Mouse (Mus musculus) kidney, adult 2 months (tissue): ENCODE measurements around the gene D8Ertd738e. TPM values are rescaled to one million over a fixed set of nuclear protein-coding genes. Genes with fewer than 3 reads are reported as not detected.

Source experiments
- DNase-seq: peaks from one replicate; pipeline ENCODE4 v3.0.0; 2021
- H3K27ac ChIP-seq: fragments of 200-500 bp; 2 replicates; pipeline ENCODE4 v1.5.1; 2012; ENCODE audit warnings: low read depth, low read length, control low read depth, inconsistent platforms; ENCODE audit not compliant: insufficient read depth
- H3K27me3 ChIP-seq: fragments of 200-500 bp; replicated peaks from 2 replicates; pipeline ENCODE4 v1.6.1; 2012; ENCODE audit warnings: mild to moderate bottlenecking, moderate library complexity, low read length, inconsistent platforms; ENCODE audit not compliant: control insufficient read depth, insufficient read depth
- H3K36me3 ChIP-seq: fragments of 200-500 bp; 2 replicates; pipeline ENCODE4 v1.6.1; 2012; ENCODE audit warnings: mild to moderate bottlenecking, moderate library complexity, low read length, inconsistent platforms; ENCODE audit not compliant: control insufficient read depth, insufficient read depth
- H3K4me1 ChIP-seq: fragments of 200-500 bp; 2 replicates; pipeline ENCODE4 v1.6.1; 2011; ENCODE audit warnings: low read length; ENCODE audit not compliant: control insufficient read depth, insufficient read depth
- H3K4me3 ChIP-seq: fragments of 200-500 bp; 2 replicates; pipeline ENCODE4 v1.5.1; 2011; ENCODE audit warnings: mild to moderate bottlenecking, low read depth, low read length, control low read depth; ENCODE audit not compliant: insufficient read depth
- CTCF ChIP-seq: fragments of 200-500 bp; conservative IDR thresholded peaks from 2 replicates; pipeline ENCODE4 v1.5.1; 2011; ENCODE audit warnings: low read depth, mild to moderate bottlenecking, control low read depth, low read length, moderate library complexity, mixed read lengths; ENCODE audit not compliant: insufficient read depth, insufficient read length
- POLR2A ChIP-seq: fragments of 200-500 bp; IDR thresholded peaks from one replicate; pipeline ENCODE4 v1.6.1; 2011; ENCODE audit warnings: low read depth, low read length, control low read depth
- WGBS: fragments of 180-500 bp; shearing (Covaris S2); methylation state at CpG from one replicate; pipeline ENCODE4 v1.1.7; 2018; 5-methylcytosine and 5-hydroxymethylcytosine counted together
- polyA plus RNA-seq: library from polyadenylated mRNA; depleted of rRNA; stranded (reverse); fragments of >200 nt; gene quantifications from 2 replicates; pipeline ENCODE4 v1.2.3, GENCODE M21; 2012

D8Ertd738e gene
- polyA plus RNA-seq, 1 experiment = 246 TPM

DNA sequence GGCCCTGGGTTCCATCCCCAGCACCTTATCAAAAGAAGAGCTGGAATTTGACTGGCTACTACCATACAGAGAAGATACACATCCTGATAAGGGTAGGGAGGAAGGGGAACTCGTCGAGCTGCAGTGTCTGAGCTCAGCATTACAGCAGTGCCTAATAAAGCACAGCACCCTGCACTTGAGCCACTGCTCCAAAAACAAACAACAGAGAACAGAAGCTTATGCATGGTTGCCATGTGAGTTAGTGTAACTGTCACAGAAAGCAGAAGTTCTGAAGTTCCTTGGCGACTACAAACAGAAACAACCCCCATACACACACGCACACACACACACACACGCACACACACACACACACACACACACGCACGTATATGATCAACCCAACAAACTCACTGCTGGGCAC lies 29.4 kb downstream of the D8Ertd738e start:
- TF ChIP-seq CTCF (no peak), POLR2A (no peak)
- 83% methylated on average over 7 of the region's 7 CpGs for WGBS
- H3K36me3 ChIP-seq = peaks cover 1% of the 10 kb centered on the region; the same call in 1 of the 2 replicates
- no peaks in the 10 kb centered on the region for H3K27me3 ChIP-seq
- no peak overlapping the region for H3K27ac ChIP-seq
- no peak overlapping the region for H3K4me3 ChIP-seq
- DNase-seq = no peak
- no peaks in the 10 kb centered on the region for H3K4me1 ChIP-seq

DNA sequence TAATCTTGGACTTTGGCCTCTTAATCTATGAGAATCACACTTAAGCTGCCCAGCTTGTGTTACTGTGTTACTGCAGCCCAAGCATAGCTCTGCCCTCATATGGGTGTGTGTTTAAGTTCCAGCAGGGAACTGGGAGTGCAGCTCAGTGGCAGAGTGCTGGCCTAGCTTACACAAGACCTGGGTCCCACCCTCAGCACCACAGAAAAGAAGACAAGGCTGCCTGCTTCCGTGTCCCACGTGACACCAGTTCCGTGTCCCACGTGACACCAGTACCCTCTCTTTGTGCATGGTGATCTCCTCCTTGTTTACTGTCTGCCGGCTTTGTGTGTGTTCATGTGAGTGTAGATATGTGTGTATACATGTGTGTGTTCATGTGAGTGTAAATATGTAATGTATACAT lies 31.4 kb downstream of the D8Ertd738e start:
- no peak for DNase-seq
- no peaks in the 10 kb centered on the region for H3K4me1 ChIP-seq
- H3K27me3 ChIP-seq = no peaks in the 10 kb centered on the region
- H3K27ac ChIP-seq = no peak overlapping the region
- WGBS = 89% methylated on average over 5 of the region's 5 CpGs
- no peak overlapping the region for H3K4me3 ChIP-seq
- peaks cover 1% of the 10 kb centered on the region; the same call in 1 of the 2 replicates for H3K36me3 ChIP-seq
- TF ChIP-seq CTCF (no peak), POLR2A (no peak)

- H3K4me3 ChIP-seq = no peak overlapping the region
- no peak overlapping the region for H3K27ac ChIP-seq
- no peaks in the 10 kb centered on the region for H3K4me1 ChIP-seq
- H3K27me3 ChIP-seq = no peaks in the 10 kb centered on the region
- DNase-seq = no peak
- TF ChIP-seq POLR2A (no peak), CTCF (no peak)
- WGBS = 96% methylated on average over 11 of the region's 11 CpGs
- peaks cover 1% of the 10 kb centered on the region; the same call in 1 of the 2 replicates for H3K36me3 ChIP-seq
Observed at GRCm38 (mm10) chr8:84217206-84217605, 32.3 kb downstream of the D8Ertd738e start.

- TF ChIP-seq POLR2A = no peak
- no peak for TF ChIP-seq CTCF
- Histone ChIP-seq H3K36me3 (peaks cover 1% of the 10 kb centered on the region; the same call in 1 of the 2 replicates), H3K4me3 (no peak overlapping the region), H3K27me3 (no peaks in the 10 kb centered on the region), H3K27ac (no peak overlapping the region), H3K4me1 (peaks cover 7% of the 10 kb centered on the region)
- DNase-seq = no peak
- WGBS = 93% methylated on average over 4 of the region's 4 CpGs
Observed at GRCm38 (mm10) chr8:84213277-84213676, 36.2 kb downstream of the D8Ertd738e start.

- Histone ChIP-seq H3K4me1 (peaks cover 16% of the 10 kb centered on the region), H3K27ac (no peak overlapping the region), H3K4me3 (no peak overlapping the region), H3K36me3 (peaks cover 1% of the 10 kb centered on the region; the same call in 1 of the 2 replicates), H3K27me3 (no peaks in the 10 kb centered on the region)
- no peak for DNase-seq
- WGBS = 86% methylated on average over 31 of the region's 31 CpGs
- TF ChIP-seq CTCF = no peak
- TF ChIP-seq POLR2A = no peak
Observed at GRCm38 (mm10) chr8:84211881-84212563, 37.5 kb downstream of the D8Ertd738e start.

- Histone ChIP-seq H3K27me3 (no peaks in the 10 kb centered on the region), H3K36me3 (no peaks in the 10 kb centered on the region), H3K4me1 (peaks cover 16% of the 10 kb centered on the region), H3K4me3 (no peak overlapping the region), H3K27ac (no peak overlapping the region)
- WGBS = 80% methylated on average over 3 of the region's 3 CpGs
- TF ChIP-seq CTCF = no peak
- no peak for TF ChIP-seq POLR2A
- no peak for DNase-seq
Observed at GRCm38 (mm10) chr8:84211202-84211601, 38.3 kb downstream of the D8Ertd738e start.

GRCm38 (mm10) chr8:84210167-84210791 lies 39.2 kb downstream of the D8Ertd738e start:
- H3K36me3 ChIP-seq = no peaks in the 10 kb centered on the region
- no peak overlapping the region for H3K4me3 ChIP-seq
- H3K4me1 ChIP-seq = peaks cover 16% of the 10 kb centered on the region
- no peaks in the 10 kb centered on the region for H3K27me3 ChIP-seq
- peak; percentile 78 for TF ChIP-seq CTCF
- TF ChIP-seq POLR2A = no peak
- DNase-seq = peak; percentile 79
- WGBS = 59% methylated on average over 34 of the region's 34 CpGs
- H3K27ac ChIP-seq = no peak overlapping the region
